Mouse (Mus musculus) megakaryocyte-erythroid progenitor cell, adult 5-6 weeks (primary cell): ENCODE measurements around the gene Fam189a1. TPM values are rescaled to one million over a fixed set of nuclear protein-coding genes. Genes with fewer than 3 reads are reported as not detected.

Experiments
- ATAC-seq: replicated peaks from 2 replicates; pipeline ENCODE4 v1.8.0; 2016; ENCODE audit warnings: mild to moderate bottlenecking, inconsistent platforms; ENCODE audit not compliant: severe bottlenecking, poor library complexity, low FRiP score, low TSS enrichment
- total RNA-seq, 2 experiments: library from RNA; stranded (forward) in 1 of 2; stranded (reverse) in 1 of 2; fragments of 200-1000, 215-1000 nt in 1 of 2; fragments of >200 nt in 1 of 2; fragmentation: Nextera tagmentation in 1 of 2; gene quantifications; 2 replicates each; pipeline ENCODE4 v1.2.3; 2014 to 2017

The Fam189a1 gene
- total RNA-seq, 2 experiments from 2014 or later: not detected

DNA sequence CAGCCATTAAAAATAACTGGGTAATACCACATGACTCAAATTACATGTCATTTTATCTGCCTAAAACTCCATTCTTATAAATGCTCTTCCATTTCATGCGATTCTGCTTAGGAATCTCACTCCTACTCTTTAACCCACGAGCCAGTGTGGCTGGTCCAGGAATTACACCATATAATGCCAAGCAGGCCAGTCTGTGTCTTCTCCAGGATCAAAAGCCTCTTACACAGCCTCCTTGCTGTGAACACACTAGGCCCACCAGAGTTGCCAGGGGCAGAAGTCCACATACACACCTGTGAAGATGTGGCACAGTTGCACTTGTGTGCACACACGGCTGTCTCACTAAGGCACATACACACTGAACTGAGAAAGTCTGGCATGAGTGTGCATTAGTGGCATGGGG lies 50.8 kb downstream of the Fam189a1 start:
- no peak for ATAC-seq

- ATAC-seq: no peak
These were observed 51.3 kb downstream of the Fam189a1 start for GRCm38 (mm10) chr7:65105097-65105467.

DNA sequence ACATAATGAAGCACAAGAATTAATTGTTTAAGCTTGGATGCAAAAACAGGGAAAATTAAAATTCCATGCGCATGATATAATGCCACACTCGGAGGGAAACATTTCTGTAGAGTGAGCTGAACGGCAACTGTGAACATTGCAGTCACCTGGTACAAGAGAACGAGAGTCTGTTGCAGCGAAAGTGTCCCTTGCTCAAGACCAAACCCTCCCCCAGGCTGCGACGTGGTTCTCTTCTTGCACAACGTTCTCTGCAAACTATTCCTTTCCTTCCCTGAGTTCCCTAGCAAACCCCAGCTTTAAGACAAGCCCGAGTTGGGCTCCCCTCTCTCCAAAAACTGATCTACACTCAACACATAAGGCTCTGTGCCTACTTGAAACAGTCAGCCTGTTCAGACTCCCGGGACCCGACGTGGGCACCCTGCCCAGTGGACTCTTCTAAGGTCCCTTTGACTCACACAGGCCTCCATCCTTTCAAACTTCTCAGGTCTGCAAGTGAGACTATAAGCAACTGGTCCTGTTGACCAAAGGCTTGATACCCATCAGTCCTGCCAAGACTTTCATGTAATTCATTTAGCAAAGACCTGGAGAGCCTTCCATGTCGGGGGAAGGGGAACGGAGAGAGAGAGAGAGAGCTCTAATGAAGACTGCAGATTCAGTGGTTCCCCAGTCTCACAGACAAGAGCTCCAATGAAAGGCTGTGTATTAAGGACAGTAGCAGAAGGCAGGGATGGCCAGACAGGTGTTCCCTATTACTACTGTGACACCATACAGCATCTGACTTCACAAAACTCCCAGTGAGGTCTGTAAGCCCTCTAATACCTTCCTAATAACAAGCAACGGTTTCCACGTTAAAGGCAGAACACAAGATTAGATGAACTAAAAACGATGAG lies 51.9 kb downstream of the Fam189a1 start:
- no peak for ATAC-seq

DNA sequence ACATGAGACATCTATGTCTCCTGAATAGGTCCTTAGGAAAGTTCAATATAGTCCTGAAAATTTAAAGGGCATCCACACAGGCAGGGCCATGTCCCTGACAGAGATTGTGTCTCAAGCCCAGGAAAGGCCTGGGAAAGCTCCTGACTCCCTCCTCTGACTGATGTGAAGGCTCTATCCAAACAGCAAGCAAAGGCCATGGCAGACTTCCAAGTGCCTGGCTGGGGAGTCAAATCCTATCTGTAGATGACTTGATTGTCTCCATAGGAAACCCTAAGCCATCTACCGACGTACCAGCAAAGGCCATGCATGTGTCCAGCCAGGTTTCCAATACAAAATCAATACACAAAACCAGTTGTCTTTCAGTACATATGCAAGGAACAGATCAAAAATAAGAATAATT lies 54.7 kb downstream of the Fam189a1 start:
- ATAC-seq: no peak

- no peak for ATAC-seq
These were observed 58.7 kb downstream of the Fam189a1 start for GRCm38 (mm10) chr7:65097708-65098107.

- ATAC-seq: no peak
These were observed 60.7 kb downstream of the Fam189a1 start for GRCm38 (mm10) chr7:65095631-65096107.

DNA sequence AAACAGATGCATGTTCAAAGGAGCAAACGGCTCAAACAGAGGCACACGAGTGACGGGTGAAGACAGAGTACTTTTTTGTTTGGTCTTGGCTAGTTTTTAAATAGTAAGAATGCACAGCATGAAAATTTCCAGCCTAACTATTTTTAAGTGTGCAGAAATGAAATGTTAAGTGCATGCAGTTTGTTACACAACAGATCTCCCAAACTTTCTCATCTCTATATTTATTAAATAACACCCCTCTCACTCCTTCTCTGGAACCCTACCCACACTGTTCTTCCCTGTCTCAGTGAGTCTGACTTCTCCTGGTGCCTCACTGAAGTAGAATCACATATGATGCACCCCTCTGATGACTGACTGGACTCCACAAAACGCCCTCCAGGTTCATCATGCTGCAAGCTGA lies 63.1 kb downstream of the Fam189a1 start:
- no peak for ATAC-seq

GRCm38 (mm10) chr7:65091486-65091885 lies 64.9 kb downstream of the Fam189a1 start:
- ATAC-seq: no peak

DNA sequence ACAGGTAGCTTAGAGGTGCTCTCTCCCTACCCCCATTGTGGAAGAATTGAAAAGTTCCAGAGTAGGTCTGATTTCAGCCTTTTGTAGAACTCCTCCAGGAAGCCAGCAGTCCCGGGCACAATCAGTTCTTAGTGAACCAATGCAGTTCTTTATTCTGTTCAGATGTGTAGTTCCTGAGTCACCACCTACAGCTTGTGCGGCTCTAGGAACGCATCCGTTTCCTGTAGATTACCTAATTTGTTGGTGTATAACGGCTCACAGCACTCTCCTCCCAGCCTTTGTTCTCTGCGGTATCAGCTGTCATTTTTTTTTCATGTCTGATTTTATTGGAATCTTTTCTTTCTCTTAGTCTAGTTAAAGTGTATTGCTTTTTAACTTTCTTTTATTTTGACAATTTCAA lies 70.4 kb downstream of the Fam189a1 start:
- ATAC-seq: no peak

DNA sequence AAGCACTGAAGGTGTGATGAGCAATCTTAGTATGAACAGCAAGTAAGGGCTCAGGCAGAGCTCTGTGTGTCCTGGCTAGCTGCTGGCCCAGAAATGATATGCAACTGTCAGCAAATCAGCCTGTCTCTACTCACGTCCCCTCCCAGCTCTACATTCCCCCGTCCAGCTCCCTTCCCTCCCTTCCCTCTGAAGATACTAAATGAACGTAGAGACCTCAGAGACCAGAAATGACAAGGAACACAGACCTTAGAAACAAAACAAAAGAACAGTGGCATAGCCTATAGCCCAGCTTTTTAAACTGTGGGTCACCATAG lies 73.6 kb downstream of the Fam189a1 start:
- ATAC-seq: no peak

GRCm38 (mm10) chr7:65081979-65082777 lies 74.2 kb downstream of the Fam189a1 start:
- ATAC-seq: no peak

- ATAC-seq: no peak
These were observed 80.2 kb downstream of the Fam189a1 start for GRCm38 (mm10) chr7:65076134-65076533.

DNA sequence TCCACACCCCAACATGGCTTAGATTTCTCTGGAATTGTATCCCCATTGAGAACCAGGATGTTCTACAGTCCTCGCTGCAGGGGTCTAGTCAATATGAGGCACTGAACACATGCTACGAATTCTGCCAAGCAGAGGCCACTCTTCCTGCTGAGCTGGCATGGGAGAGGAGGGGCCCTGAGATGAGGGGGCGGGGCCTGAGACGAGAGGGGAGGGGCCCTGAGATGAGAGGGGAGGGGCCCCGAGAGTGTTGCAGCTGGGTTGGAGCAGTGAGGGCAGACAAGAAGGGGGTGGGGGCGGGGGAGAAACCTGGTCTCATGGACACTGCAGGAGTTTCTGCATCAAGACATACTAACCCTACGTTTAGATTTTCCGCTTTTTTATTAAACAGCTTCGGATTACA lies 82.2 kb downstream of the Fam189a1 start:
- ATAC-seq: no peak

- ATAC-seq: peak; percentile 63; the same call in 1 of the 2 replicates
These were observed 82.8 kb downstream of the Fam189a1 start for GRCm38 (mm10) chr7:65073555-65073954.

GRCm38 (mm10) chr7:65066211-65066610 lies 90.2 kb downstream of the Fam189a1 start:
- no peak for ATAC-seq

DNA sequence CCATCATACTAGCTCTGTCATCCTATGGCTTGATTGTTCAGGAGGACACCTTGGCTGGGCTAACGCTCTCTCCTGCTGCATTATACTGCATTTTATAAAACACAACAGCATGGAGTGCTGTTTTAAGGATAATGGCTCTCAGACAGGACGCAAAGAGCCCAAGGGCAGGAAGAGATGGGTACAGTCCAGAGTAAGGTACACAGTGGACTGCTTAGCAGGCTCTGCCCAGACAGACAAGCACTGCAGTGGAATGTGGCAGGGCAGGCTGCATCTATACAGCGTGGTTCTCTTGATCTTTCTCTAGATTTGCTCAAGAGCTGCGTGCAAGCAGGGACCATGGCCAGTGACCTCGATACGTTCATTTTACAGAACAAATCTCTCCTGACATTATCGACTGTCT lies 90.9 kb downstream of the Fam189a1 start:
- no peak for ATAC-seq

DNA sequence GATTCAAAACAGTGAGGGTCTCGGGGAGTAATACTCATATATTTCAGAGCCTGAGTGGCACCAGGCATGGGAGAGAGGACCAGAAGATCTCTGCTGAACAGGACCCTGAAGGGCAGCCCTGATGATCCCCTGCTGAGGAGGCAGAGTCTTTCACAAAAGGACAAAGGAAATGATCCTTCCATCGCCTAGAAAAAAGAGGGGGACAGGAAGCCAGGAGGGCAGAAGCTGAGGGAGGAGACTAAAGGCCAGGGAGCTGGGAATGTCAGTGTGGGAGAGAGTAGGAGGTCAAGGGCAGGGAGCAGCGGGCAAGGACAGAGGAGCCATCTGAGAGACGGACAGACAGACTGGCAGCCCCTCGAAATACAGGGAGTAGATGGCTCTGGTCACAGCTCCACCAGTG lies 91.7 kb downstream of the Fam189a1 start:
- ATAC-seq: no peak

DNA sequence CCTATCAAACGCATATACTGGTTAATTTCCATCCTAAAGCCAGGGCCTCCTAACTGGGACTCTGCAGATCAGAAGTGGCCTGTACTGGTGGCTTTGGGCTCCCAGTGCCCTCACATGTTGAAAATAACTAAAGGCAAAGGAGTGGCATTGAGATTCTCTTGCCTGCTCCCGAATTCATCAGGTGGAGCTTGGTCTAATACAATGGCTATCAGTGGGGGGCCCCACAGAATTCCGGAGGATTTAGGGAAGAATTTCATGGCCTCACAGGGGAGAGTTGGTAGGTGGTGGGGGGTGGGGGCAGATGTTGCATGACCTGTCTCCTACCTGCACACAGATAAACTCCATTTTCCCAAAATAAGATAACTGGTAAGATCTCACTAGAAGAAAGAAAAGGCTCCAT lies 92.3 kb downstream of the Fam189a1 start:
- no peak for ATAC-seq

DNA sequence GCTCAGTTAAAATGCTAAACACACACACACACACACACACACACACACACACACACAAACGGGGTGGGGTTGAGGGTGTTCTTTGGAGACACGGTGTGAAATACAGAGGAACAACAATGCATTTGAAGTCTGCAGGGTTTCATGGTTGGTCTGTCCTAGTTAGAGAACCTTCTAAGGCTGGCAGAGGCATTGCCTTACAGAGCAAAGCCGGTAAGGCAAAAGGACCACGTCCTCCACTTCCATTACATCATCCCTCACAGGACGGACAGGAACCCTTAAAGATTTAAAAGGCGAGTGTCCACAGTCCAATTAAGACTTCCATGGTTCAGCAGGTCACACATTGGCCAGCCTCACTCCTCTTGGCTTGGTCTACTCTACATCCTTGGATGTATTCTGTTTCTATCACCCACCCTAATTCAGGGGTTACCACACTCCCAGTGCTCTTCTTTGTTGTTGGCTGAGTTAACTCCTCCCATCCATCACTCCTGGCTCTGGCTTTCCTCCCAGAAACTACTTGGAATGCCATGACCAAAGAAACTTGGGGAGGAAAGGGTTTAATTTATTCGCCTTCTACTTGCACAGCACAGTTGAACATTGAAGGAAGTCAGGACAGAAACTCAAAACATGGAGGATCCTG lies 96.1 kb downstream of the Fam189a1 start:
- no peak for ATAC-seq

DNA sequence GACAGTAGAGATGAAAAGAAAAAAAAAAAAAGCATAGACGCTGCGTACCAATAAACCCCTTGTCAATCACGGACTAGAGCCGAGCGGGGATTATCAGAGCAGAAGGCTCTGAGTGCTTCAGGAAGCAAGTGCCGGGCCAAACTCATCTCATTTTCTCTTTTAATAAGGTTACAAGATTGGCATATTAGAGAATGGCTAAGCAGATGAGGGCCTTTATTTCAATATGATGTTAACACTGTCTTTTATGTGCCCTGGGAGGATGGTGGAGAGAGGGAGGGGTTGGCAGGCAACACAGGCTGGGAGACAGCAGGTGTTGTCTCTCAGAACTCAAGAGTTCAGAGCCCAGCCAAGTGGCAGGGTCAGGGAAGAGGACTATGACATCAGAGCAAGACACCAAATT lies 99.5 kb downstream of the Fam189a1 start:
- ATAC-seq: no peak
